Mouse (Mus musculus) R1 (cell line): Measurements from ENCODE around the gene 6030445D17Rik.

ENCODE experiments used
- DNase-seq: peaks from one replicate; pipeline ENCODE4 v3.0.0-alpha.2; 2018; ENCODE audit warnings: low read depth, low spot score

The 6030445D17Rik gene

DNA sequence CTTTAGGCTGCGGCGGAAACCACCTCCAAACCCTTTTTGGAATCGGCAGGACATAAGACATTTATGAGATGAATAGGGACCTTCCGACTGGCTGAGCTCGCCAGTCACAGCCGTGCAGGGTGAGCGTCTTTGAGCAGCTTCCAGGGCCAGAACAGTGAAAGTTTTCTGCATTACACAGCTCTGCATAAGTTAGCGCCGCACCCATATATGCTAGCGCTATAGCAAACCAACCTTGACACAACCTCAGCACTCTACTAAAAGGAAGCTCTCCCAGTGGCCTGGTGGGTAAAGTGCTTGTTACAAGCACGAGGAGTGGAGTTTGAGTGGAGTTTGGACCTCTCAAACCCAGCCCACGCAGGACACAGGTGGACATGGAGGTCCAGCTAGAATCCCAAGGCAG lies 2.8 kb upstream of the 6030445D17Rik start:
- DNase-seq = peak; percentile 64

DNA sequence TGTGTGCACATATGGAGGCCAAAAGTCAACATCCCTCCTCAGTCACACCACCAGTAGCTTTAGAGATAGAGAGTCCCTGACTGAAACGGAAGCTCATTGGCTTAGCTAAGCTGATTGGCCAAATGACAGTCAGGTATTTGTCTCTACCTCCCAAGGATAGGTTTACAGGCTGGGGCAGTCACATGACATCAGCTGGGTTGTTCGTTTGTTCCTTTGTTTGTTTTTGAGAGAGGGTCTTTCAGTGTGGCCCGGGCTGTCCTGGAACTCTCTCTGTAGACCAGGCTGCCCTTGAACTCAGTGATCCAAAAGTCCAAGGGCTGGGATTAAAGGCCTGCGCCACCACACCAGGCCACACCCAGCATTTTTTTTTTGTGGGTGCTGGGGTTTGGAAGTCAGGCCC lies 844 bp upstream of the 6030445D17Rik start:
- peak; percentile 94 for DNase-seq

DNA sequence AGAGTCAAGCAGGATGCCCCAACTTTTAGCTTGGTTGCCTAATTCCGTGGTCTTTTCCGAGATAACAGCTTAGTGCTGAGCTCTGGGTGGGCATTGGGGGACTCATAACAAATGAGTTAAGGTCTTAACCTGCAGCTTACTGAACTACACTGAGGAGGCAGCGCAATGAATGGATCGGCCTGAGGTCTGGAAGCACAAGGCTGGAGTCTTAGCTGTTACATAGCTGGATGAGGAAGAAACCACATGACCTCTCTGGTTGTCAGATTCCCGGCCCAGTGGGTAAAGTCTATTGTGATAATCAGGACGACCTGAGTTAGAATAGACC lies 327 bp upstream of the 6030445D17Rik start:
- peak; percentile 60 for DNase-seq

DNA sequence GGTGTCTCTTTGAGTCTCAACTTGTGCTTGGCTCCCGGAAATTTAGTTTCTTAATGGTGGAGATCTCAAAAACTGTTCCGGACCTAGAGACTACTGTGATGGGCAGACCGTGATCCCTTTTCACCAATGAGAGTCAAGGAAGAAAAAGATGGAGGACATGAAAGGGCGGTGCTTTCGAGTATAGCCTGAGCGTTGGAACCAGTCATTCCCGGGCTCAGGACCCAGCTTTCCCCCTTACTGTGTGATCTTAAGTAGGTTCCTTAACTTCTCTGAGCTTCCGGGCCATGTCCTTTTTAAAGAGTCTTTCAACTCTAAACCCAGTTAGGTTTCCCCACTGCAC lies 759 bp downstream of the 6030445D17Rik start:
- DNase-seq = peak; percentile 93

DNA sequence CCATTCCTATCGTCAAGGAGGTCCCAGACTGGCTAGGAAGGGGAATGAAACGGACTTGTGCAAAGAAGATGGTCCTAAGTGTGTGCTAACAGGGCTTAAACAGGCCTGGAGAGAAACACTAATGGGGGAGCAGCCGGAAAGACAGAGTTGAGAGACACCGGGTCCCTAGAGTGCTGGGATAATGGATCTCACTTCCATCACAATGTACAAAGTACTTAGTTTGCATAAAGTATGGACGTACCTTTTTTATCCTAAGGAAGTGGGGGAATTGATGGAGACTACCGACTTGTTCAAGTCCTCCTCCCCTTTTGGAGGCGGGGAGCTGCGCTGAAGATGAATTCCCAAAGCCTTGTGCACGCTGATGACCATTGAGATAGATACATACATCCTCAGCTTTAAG lies 1.4 kb downstream of the 6030445D17Rik start:
- DNase-seq = peak; percentile 94

DNA sequence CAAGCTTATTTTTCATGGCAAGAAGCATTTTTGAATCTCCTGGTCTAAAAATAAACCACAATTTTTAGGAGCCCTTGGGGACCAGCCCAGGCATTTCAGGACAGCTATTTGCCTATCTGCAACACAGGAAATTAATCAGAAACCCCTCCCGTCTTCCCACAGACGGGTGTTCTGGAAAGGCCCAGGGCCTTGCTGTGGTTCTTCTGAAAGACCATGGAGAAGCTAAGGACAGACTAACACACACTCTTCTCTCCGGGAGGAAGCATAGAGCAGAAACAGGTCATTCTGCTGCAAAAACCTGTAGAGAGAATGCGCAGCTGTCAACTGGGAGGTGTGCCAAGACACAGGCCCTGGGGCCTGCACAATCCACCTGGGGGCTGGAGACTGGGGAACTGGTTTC lies 4.2 kb downstream of the 6030445D17Rik start:
- DNase-seq = no peak

DNA sequence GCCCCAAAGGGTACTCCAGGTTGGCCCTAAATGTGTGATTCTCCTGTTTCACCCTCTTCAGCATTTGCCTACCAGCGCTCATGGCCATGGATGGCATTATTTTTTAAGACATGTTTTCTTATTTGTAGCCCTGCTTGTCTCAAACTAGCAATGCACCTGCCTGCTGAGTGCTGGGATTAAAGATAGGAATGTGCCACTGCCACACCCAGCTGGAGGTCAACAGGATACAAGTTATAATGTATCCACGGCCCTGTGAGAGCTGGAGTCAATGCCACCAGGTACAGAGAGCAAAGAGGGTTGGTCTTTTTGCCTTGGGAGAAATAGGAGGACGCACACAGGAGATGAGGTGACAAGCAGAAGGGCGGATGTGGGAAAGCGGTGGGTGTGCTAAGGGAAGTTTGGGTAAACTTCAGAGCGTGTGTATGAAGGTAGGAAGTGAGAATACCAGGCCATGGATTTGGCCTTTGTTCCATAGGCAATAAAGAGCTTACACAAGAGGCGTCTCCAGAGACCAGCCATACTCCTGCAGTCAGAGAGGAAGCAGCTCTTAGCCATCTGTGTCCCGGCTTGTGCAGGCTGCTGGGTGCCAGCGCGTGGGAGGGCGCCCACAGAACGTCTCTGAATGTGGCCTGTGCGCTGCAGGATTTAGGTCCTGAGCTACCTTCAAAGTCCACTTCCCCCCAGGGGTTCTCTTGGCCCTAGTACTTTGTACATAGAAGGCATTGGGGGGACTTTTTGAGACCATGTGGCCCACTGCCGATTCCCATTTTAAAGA lies 6.7 kb downstream of the 6030445D17Rik start:
- DNase-seq = peak; percentile 84

DNA sequence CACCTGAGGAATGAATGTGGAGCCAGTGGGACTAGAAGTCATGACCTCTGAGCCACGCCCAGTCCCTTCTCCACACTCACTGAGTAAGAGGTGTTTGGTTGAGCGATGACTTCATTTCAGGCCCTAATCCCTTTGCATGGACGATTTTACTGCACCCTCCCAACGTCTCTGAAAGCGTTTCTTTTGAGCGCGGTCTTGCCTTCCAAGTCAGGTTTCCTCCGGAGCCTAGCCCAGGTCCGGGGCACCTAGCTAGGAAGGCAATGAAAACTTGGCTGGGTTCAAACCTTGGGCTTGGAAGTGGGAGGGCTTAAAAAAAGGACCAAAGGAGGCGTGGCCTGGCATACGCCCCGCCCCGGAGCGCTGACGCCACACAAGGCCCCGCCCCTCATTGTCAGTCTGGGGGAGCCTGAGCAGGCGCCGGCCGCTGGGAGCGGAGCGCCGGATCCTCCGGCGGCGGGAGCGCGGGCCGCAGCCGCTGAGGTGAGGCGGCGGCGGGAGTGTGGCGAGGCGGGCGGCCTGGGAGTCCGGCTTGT lies 7.4 kb downstream of the 6030445D17Rik start, which contains the start of gene Luzp1:
Gene Luzp1, plus strand, starts transcription at position 391 of the 533 bp plus-strand sequence.
- DNase-seq = peak; percentile 95

DNA sequence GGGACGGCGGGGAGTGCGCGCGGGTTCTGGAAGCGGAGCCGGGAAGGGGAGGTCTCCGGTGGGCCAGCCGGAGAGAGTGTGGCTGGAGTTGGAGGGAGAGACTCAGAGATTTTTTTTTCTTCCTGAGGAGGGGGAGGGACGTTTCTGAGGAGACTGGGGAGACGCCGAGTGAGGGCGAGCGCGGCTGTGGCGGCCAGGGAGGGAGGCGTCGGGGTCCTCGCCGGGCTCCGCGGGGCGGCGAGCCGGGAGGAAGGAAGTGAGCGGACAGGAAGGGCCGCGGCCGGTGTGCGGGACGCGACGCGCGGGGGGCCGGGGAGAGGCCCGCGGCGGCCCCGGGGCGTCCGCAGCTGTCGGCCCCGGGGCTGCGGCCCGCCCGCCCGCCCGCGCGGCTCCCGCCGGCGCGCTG lies 7.9 kb downstream of the 6030445D17Rik start:
- peak; percentile 90 for DNase-seq

DNA sequence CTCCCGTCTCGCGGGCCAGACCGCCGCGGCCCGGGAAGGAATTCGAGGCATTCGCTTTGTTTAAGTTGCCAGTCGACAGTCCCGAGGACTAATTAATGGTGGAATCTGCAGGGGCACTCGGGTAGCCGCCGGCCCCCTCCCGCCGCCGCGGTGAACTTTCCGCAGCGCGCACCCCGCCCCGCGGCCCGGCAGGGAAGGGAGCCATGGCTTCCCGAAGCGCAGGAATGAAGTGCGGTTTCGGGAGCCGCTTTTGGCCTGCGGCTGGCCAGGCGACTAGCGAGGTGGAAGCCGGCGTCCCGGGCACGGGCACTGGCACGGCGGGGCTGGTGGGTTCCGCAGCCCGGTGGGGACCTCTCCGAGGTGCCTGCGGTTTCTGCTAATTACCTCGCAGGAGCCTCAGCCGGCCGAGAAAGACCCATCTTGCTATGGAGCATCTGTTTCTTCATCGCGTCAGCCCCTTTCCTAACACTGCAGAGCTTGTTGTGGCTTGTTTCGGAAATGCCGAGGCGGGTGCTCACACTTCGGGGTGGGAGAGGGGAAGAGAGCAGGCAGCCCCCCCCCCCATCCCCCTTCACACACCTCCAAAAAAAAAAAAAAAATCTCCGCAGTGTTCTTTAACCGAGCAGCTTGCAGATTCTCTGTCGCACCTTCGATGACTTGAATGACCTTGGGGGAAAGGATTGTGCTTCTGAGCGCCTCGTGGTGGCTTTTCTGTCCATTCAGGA lies 8.5 kb downstream of the 6030445D17Rik start:
- peak; percentile 72 for DNase-seq

DNA sequence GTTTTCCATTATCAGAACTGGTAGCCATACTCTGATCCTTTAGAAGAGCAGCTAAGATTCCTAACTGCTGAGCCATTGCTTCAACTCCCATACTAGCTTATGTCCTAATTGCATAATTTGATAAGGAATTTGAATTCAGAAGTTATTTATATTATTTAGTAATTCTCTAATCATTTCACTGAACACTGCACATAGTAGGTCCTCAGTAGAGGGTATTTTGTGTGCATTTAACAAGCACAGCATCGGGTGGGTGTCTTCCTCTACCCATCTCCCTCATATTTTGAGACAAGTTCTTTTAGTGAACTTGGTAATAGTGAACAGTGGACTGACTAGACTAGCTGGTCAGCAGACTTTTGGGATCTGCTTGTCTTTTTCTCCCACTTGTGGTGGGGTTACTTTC lies 14.6 kb downstream of the 6030445D17Rik start:
- DNase-seq = no peak

DNA sequence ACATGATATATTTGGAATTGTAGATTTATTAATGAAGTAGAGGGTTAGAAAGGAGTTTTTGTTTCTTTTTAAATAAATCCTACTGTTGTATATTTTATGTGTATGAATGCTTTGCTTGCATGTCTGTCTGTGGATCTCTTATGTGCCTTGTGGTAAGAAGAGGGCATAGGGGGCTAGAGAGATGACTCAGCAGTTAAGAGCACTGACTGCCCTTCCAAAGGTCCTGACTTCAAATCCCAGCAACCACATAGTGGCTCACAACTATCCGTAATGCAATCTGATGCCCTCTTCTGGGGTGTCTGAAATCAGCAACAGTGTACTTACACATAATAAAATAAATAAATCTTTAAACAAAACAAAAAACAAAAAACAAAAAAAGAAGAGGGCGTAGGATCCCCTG lies 24.5 kb downstream of the 6030445D17Rik start:
- DNase-seq = no peak

DNA sequence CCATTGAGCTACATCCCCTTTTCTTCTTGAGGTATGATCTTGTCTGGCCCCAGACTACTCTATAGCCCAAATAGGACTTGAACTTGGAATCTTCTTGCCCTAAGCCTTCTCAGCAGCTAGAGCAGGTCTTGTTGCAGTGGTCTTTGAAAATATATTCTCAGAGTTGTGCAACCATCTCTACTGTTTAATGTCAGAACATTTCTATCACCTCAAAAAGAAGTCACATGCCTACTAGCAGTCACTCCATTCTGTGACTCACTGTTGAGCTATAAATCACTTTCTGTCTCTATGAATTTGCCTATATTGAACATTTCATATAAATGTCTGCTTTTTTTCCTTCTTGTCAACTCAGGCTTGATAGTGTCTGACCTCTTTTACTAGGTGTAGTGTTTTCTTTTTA lies 33.9 kb downstream of the 6030445D17Rik start:
- no peak for DNase-seq

DNA sequence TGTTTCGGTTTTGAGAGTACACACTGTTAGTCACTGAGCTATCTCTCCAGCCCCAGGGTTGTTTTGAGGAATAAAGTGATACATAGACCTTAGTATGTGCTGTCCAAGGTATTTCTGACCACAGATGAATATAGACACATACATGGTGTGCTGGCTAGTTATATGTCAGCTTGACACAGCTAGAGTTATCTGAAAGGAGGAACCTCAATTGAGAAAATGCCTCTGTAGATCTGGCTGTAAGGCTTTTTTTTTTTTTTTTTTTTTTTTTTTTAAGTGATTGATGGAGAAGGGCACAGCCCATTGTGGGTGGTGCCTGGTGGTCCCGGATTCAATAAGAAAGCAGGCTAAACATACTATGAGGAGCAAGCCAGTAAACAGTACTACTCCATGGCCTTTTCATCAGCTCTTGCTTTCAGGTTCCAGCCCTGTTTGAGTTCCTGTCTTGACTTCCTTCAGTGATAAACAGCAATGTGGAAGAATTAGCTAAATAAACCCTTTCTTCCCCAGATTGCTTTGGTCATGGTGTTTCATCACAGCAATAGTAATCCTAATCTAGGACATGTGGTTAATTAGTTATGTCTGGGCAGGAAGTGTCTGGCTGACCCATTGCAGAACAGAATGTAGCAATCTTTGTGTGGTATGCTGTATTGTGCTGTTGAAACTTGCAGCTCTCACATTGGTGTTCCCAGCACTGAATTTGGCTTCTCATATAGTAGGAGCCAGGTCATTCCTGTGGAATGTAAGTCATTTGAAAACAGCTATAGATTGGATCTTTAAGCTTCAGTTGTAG lies 43.6 kb downstream of the 6030445D17Rik start:
- no peak for DNase-seq

DNA sequence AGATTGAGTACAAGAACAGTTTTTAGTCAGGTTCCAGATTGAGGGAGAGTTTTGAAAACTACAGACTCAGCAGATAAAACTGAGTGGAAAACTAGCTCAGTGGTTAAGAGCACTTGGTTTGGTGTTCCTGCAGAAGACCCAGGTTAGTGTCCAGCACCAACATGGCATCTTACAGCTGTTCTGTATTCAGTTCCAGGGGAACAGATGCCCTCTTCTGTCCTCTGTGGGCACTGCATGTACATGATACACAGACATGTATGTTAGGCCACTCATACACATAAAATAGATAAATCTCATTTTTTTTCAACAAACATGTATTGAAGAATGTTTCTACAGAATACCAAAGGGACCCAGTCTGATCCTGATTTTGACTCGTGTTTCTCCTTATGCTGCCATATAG lies 47.8 kb downstream of the 6030445D17Rik start:
- peak; percentile 25 for DNase-seq

DNA sequence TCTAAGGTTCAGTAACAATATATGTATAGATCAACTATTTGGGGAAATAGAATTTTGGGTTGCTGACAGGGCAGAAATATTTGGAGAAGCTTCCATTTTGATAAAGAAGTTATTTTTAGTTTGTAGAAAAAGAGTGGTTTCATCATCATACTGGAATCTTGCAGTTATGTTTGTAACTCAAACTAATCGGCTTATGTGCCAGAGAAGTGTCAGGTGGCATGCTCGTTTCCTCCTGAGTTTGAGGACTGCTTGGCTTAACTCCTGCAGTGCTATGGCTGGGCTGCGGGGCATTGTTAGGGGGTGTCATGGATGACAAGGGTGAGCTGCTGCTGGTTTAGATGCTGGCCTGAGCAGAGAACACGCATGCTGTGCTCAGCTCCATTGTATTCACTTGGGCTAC lies 49.7 kb downstream of the 6030445D17Rik start:
- no peak for DNase-seq

DNA sequence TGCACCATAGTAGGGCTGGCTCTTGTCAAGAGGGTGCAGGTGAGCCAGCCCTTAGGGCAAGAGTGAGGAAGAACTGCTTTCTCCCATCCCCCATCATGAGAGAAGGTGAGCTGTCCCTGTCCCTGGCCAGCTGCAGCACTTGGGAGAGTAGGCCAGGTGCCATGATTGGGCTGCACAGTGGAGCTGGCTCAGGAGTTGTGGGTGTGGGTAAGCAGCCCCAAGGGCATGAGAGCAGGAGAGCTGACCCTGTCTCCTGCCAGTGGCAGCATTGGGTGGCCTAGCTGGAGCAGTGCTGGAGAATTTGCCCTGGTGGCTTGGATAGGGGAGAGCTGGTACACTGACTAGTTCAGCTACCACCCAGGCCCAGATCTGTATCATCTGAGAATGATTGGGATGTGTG lies 50.9 kb downstream of the 6030445D17Rik start:
- DNase-seq = no peak
